Mouse (Mus musculus): ENCODE results near the gene Olfr573-ps1. TPM values are rescaled to one million over a fixed set of nuclear protein-coding genes. Genes with fewer than 3 reads are reported as not detected.
A peak's percentile ranks its signal among the peaks of the same experiment; 100 is the strongest.

Gene Olfr573-ps1
- polyA plus RNA-seq, 1 experiment from 2014 or later: not detected

GRCm38 (mm10) chr7:102958137-102958536, 15.8 kb upstream of the Olfr573-ps1 start:
- no peaks in the 10 kb centered on the region for H3K36me3 ChIP-seq (ENCODE audit: control insufficient read depth, insufficient read depth)
- 69% methylated on average over 3 of the region's 3 CpGs for WGBS
- ATAC-seq: no peak
- H3K27me3 ChIP-seq (replicated peaks; ENCODE audit: control insufficient read depth, insufficient read depth, low read length): no peaks in the 10 kb centered on the region
- no peak overlapping the region for H3K27ac ChIP-seq (ENCODE audit: low read depth, low read length)
- no peak overlapping the region for H3K4me3 ChIP-seq (ENCODE audit: low read depth, low read length)
- TF ChIP-seq CTCF (IDR thresholded peaks at IDR 0.05; ENCODE audit: low read depth): no peak
- no peaks in the 10 kb centered on the region for H3K4me1 ChIP-seq (replicated peaks; ENCODE audit: control insufficient read depth, insufficient read depth, low read length)
- H3K9me3 ChIP-seq (ENCODE audit: control insufficient read depth): no peaks in the 10 kb centered on the region
- no peak overlapping the region for H3K4me2 ChIP-seq (replicated peaks; ENCODE audit: low read depth)
- no peak overlapping the region for H3K9ac ChIP-seq (ENCODE audit: low read depth, low read length)

GRCm38 (mm10) chr7:102950732-102951131, 8.4 kb upstream of the Olfr573-ps1 start:
- Histone ChIP-seq H3K9ac (ENCODE audit: low read depth, low read length) (no peak overlapping the region), H3K36me3 (ENCODE audit: control insufficient read depth, insufficient read depth) (no peaks in the 10 kb centered on the region), H3K9me3 (ENCODE audit: control insufficient read depth) (no peaks in the 10 kb centered on the region), H3K4me2 (replicated peaks; ENCODE audit: low read depth) (no peak overlapping the region), H3K27me3 (replicated peaks; ENCODE audit: control insufficient read depth, insufficient read depth, low read length) (no peaks in the 10 kb centered on the region), H3K4me1 (replicated peaks; ENCODE audit: control insufficient read depth, insufficient read depth, low read length) (no peaks in the 10 kb centered on the region), H3K27ac (ENCODE audit: low read depth, low read length) (no peak overlapping the region), H3K4me3 (ENCODE audit: low read depth, low read length) (no peak overlapping the region)
- WGBS: 32% methylated on average over 1 of the region's 1 CpGs
- no peak for ATAC-seq
- TF ChIP-seq CTCF (IDR thresholded peaks at IDR 0.05; ENCODE audit: low read depth): no peak

- Histone ChIP-seq H3K27me3 (replicated peaks; ENCODE audit: control insufficient read depth, insufficient read depth, low read length) (no peaks in the 10 kb centered on the region), H3K27ac (ENCODE audit: low read depth, low read length) (no peak within 1 kb of the TSS), H3K9ac (ENCODE audit: low read depth, low read length) (no peak within 1 kb of the TSS), H3K36me3 (ENCODE audit: control insufficient read depth, insufficient read depth) (no peaks in the 10 kb centered on the region), H3K4me3 (ENCODE audit: low read depth, low read length) (no peak within 1 kb of the TSS), H3K4me2 (replicated peaks; ENCODE audit: low read depth) (no peak within 1 kb of the TSS), H3K9me3 (ENCODE audit: control insufficient read depth) (no peaks in the 10 kb centered on the region), H3K4me1 (replicated peaks; ENCODE audit: control insufficient read depth, insufficient read depth, low read length) (no peaks in the 10 kb centered on the region)
- TF ChIP-seq CTCF (IDR thresholded peaks at IDR 0.05; ENCODE audit: low read depth): no peak
- ATAC-seq: no peak
- WGBS: 87% methylated on average over 1 of the region's 1 CpGs
Measured at GRCm38 (mm10) chr7:102948167-102948566, 5.8 kb upstream of the Olfr573-ps1 start, which contains the start of gene Olfr574. Gene Olfr574, plus strand, starts transcription at chr7:102948467.

DNA sequence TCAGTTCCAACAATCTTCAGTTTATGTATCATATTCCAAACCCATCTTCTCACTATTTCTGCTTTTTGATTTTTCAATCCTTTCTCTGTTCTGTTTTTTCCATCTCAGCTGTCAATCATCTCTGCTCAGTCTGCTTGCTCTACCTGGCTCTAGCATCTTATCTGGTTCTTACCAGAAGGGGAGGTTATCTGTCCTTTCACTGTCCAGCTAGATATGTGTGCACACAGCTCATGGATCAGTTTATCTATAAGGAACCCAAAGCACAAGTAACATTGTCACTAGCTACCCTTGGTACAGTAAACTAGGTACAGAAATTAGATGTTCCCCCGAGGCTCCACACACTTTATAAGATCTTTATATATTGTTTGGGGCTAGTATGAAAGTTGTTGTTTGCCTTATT, 1.0 kb upstream of the Olfr573-ps1 start:
- H3K27ac ChIP-seq (ENCODE audit: low read depth, low read length): no peak overlapping the region
- no peak for ATAC-seq
- no peaks in the 10 kb centered on the region for H3K36me3 ChIP-seq (ENCODE audit: control insufficient read depth, insufficient read depth)
- no peak for TF ChIP-seq CTCF (IDR thresholded peaks at IDR 0.05; ENCODE audit: low read depth)
- H3K9me3 ChIP-seq (ENCODE audit: control insufficient read depth): no peaks in the 10 kb centered on the region
- 86% methylated on average over 1 of the region's 1 CpGs for WGBS
- H3K27me3 ChIP-seq (replicated peaks; ENCODE audit: control insufficient read depth, insufficient read depth, low read length): no peaks in the 10 kb centered on the region
- H3K4me1 ChIP-seq (replicated peaks; ENCODE audit: control insufficient read depth, insufficient read depth, low read length): no peaks in the 10 kb centered on the region
- H3K9ac ChIP-seq (ENCODE audit: low read depth, low read length): no peak overlapping the region
- no peak overlapping the region for H3K4me3 ChIP-seq (ENCODE audit: low read depth, low read length)
- no peak overlapping the region for H3K4me2 ChIP-seq (replicated peaks; ENCODE audit: low read depth)

GRCm38 (mm10) chr7:102927105-102927504, 15.3 kb downstream of the Olfr573-ps1 start:
- Histone ChIP-seq H3K27me3 (replicated peaks; ENCODE audit: control insufficient read depth, insufficient read depth, low read length) (no peaks in the 10 kb centered on the region), H3K36me3 (ENCODE audit: control insufficient read depth, insufficient read depth) (no peaks in the 10 kb centered on the region), H3K4me2 (replicated peaks; ENCODE audit: low read depth) (no peak overlapping the region), H3K4me3 (ENCODE audit: low read depth, low read length) (no peak overlapping the region), H3K4me1 (replicated peaks; ENCODE audit: control insufficient read depth, insufficient read depth, low read length) (no peaks in the 10 kb centered on the region), H3K9ac (ENCODE audit: low read depth, low read length) (no peak overlapping the region), H3K9me3 (ENCODE audit: control insufficient read depth) (no peaks in the 10 kb centered on the region), H3K27ac (ENCODE audit: low read depth, low read length) (no peak overlapping the region)
- no peak for TF ChIP-seq CTCF (IDR thresholded peaks at IDR 0.05; ENCODE audit: low read depth)
- no peak for ATAC-seq
- WGBS: 68% methylated on average over 3 of the region's 3 CpGs

- Histone ChIP-seq H3K27ac (ENCODE audit: low read depth, low read length) (no peak within 1 kb of the TSS), H3K9ac (ENCODE audit: low read depth, low read length) (no peak within 1 kb of the TSS), H3K4me3 (ENCODE audit: low read depth, low read length) (no peak within 1 kb of the TSS), H3K9me3 (ENCODE audit: control insufficient read depth) (no peaks in the 10 kb centered on the region), H3K36me3 (ENCODE audit: control insufficient read depth, insufficient read depth) (no peaks in the 10 kb centered on the region), H3K4me2 (replicated peaks; ENCODE audit: low read depth) (no peak within 1 kb of the TSS), H3K27me3 (replicated peaks; ENCODE audit: control insufficient read depth, insufficient read depth, low read length) (no peaks in the 10 kb centered on the region), H3K4me1 (replicated peaks; ENCODE audit: control insufficient read depth, insufficient read depth, low read length) (no peaks in the 10 kb centered on the region)
- no peak for ATAC-seq
- TF ChIP-seq CTCF (IDR thresholded peaks at IDR 0.05; ENCODE audit: low read depth): no peak
- 56% methylated on average over 1 of the region's 1 CpGs for WGBS
Measured at GRCm38 (mm10) chr7:102924109-102924508, 18.3 kb downstream of the Olfr573-ps1 start, which contains the start of gene Olfr572. Gene Olfr572, plus strand, starts transcription at chr7:102924409.

GRCm38 (mm10) chr7:102919632-102920031, 22.7 kb downstream of the Olfr573-ps1 start:
- Histone ChIP-seq H3K27me3 (replicated peaks; ENCODE audit: control insufficient read depth, insufficient read depth, low read length) (no peaks in the 10 kb centered on the region), H3K9me3 (ENCODE audit: control insufficient read depth) (no peaks in the 10 kb centered on the region), H3K4me1 (replicated peaks; ENCODE audit: control insufficient read depth, insufficient read depth, low read length) (no peaks in the 10 kb centered on the region), H3K4me2 (replicated peaks; ENCODE audit: low read depth) (no peak overlapping the region), H3K9ac (ENCODE audit: low read depth, low read length) (no peak overlapping the region), H3K36me3 (ENCODE audit: control insufficient read depth, insufficient read depth) (no peaks in the 10 kb centered on the region), H3K27ac (ENCODE audit: low read depth, low read length) (no peak overlapping the region), H3K4me3 (ENCODE audit: low read depth, low read length) (no peak overlapping the region)
- no peak for ATAC-seq
- WGBS: 10% methylated on average over 1 of the region's 1 CpGs
- peak; percentile 79 for TF ChIP-seq CTCF (IDR thresholded peaks at IDR 0.05; ENCODE audit: low read depth)
